Mouse (Mus musculus) layer of hippocampus, postnatal 36 days (tissue): Measurements from ENCODE around the gene Psmd3. TPM values are rescaled to one million over a fixed set of nuclear protein-coding genes. Genes with fewer than 3 reads are reported as not detected.
"Not testable (repeated sequence)": the region's sequence is repeated elsewhere in the genome, so short reads cannot be mapped to it uniquely, and the experiment has no call there.

ENCODE experiments used
- DNase-seq, 2 experiments: peaks; one replicate each; pipeline ENCODE4 v3.0.0; 2022
- total RNA-seq, 2 experiments: library from RNA; stranded (reverse); gene quantifications; 2 replicates each; pipeline ENCODE4 v1.2.3; 2021

The Psmd3 gene
- 100 to 1,000 TPM; 125 to 126 TPM for total RNA-seq

DNA sequence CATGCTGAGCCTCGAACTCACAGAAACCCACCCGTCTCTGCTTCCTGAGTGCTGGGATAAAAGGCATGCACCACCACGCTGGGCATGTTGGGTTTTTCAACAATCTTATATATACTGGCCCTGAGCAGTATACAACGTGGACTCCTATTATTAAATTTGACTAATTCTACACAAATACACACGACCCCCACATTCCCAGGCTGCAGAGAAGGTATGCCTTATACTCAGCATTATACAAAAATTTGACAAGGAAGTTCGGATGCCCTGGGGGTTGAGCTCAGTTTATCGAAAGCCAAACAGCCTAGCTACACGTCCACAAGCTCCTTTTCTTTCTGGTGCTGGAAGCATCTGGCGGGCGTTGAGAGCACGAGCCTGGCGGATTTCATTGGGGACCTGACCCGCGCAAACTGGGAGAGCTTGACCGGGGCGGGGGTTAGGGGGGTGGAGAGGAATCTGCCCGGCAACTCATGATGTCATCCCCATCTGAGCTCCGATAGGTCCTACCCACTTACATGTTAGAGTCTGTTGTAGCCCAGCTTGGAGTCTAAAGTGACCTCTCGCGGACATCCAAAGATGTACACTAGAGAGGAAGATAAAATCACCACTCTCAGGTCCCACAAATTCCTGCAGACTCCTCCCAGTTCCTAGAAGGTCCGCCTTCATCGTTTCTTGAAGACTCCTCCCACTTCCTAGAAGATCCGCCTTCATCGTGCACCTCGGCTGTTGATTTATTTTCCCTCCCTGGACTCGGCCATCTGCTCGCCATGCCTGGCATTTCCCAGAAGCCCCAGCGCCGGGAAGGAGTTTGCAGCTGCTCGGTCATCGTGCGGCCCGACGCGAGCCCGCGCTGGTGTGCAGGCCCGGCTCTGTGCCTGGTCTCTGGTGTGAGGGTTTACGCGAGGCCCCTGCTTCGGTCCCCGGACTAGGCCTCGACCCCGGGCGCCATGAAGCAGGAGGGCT is at the start of gene Psmd3:
Gene Psmd3 (plus strand): TSS at position 769 of the 960 bp plus-strand sequence.
- DNase-seq = peak; percentile 98 to 99

DNA sequence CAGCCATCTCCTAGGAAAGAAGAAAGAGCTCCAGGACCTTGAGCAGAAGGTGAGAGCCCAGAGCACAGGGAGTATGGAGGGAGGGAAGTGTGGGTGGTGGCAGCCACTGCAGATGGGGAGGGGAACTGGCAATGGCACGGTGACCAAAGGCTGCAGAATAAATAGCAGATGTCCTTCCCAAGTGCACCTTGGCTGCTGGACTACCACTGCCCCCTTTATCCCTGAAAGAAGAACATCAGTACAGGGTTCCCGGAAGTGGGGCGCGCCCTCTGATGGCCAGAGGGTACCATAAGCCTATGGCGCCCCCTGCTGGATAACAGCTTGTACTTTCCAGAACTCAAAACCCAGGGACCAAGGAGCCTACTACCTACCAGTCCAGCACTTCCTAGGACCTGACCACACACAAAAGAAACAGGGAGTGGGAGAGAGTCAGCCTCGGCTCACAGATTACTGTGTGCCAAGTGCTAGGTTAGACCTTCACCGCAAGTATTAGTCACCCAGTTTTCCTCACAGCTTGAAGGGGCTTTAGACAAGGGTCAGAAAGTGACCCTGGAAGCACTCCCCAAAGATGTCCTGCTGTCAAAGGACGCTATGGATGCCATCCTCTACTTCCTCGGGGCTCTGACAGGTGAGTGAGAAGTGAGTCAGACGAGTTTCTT is 46.9 kb upstream of the Psmd3 start:
- DNase-seq = not testable (repeated sequence)

DNA sequence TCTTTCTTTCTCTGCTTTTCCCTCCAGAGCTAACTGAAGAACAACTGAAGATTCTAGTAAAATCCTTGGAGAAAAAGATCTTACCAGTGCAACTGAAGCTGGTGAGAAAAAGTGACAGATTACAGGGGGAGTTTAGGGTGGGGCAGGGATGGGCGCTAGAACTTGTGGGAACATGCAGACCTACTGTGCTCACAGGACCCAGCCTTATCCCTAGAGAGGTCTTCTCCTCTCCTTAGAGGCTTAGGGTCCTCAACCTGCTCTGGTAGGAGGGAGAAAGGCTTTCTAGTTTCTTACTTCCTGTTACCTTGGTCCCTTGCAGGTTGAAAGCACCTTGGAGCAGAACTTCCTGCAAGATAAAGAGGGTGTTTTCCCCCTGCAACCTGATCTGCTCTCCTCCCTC is 44.9 kb upstream of the Psmd3 start:
- no peak for DNase-seq

DNA sequence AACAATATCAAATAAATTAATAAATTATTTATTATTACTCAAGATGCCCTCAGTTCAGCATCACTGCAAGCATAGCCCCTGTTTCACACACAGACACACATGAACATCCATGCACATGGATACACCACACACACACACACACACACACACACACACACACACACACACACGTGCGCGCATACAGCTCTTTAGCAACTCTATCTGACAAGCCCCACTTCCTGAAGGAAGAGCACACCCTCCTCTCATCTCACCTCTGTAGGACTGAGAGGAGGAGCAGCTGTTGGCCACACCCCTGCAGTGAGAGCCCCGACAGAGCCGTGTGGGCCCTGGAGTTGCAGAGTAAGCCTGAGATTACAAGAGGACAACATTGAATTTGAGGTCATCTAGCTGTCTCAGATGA is 42.3 kb upstream of the Psmd3 start:
- no peak for DNase-seq

DNA sequence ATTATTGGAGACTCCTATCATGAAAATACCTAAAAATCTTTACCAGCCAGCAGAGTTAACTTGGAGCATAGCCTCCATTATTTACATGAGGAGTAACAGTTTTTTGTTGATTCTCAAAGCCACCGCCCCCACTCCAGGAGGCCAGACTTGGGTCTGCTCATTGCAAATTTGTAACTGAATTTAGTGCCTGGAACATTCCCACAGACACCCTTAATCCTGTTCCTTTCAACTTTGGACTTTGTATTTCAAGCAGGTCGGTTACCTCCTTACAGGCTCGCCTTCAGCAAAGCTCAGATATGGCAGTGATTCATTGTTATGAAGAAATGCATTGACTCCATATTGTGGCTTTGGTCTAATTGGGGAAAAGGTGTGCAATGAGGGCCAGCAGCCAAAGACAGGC is 37.6 kb upstream of the Psmd3 start:
- no peak for DNase-seq

DNA sequence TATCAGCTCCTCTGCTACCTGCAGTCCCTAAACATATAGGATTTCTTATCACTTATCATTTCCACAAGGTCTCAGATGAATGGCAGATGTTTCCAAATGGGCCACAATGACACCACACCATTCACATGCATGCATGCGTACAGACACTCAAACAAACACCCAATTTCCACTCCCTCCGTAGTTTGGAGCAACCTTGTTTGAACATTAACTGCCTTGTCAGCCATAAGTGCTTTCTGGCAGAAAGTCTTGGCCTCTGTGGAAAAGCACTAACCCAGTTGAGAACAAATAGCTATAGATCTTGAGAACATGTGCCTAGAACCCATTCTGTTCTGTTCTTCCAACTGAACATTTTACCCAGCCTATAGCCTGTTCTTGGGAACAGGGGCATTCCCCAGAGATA is 36.4 kb upstream of the Psmd3 start:
- DNase-seq = no peak

DNA sequence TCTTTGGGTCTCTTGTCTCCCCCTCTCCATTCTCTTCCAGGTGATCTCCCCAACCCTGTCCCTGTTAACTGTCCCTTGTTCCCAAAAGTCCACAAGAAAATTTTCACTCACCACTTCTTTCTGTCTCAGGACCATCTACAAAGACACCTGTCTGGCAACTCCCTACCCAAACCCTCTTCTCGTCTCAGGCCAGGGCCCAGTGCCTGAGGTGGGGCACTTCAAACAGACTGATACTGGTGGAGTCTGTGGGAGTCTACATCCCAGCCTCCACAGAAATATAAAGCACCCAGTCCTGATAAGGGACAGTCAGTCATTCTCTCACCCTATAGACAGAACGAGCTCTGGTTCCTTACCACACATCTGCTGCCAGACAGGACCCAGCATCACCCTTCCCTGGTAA is 35.9 kb upstream of the Psmd3 start, which contains the start of gene Gsdma2:
Gene Gsdma2 (plus strand): TSS at position 301 of the 400 bp plus-strand sequence.
- DNase-seq = no peak

DNA sequence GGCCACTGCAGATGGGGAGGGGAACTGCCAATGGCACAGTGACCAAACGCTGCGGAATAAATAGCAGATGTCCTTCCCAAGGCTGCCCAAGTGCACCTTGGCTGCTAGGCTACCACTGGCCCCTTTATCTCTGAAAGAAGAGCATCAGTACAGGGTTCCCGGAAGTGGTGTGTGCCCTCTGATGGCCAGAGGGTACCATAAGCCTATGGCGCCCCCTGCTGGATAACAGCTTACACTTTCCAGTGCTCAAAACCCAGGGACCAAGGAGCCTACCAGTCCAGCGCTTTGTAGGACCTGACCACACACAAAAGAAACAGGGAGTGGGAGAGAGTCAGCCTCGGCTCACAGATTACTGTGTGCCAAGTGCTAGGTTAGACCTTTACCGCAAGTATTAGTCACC is 27.3 kb upstream of the Psmd3 start:
- not testable (repeated sequence) for DNase-seq

DNA sequence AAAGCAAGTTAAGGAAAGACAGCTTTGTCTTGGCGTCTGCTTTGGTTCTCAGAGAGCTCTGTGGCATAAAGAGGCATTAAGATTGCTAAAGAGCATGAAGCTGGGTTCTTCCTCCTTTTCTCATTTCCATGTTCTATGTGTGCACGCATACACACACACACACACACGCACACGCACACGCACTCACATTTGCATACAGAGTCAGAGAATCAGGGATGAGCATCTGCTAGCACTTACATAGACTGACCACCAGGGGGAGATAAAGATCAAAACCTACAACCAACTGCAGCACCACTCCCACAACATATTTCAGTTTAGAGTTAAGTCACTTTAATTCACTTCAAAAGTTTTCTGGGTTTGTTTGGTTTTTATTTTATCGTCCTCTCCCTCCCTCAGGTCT is 21.8 kb upstream of the Psmd3 start:
- peak in 1 of 2 experiments; percentile 12 for DNase-seq

DNA sequence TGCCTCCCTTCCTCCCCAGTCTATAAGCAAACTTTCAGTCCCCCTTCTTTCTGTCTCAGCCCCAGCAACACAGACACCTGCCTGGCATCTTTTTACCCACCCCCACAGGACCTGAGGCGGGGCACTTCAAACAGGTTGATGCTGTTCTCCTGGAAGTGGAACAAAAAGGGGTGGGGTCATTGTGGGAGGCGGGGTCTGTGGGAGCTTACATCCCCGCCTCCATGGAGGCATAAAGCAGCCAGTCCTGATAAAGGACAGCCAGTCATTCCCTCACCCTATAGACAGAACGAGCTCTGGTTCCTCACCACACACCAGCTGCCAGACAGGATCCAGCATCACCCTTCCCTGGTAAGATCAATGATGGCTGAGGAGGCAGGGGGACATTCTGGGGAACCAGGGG is 18.3 kb upstream of the Psmd3 start, which contains the start of gene Gsdma:
Gene Gsdma (plus strand): TSS at position 261 of the 400 bp plus-strand sequence.
- DNase-seq = no peak

DNA sequence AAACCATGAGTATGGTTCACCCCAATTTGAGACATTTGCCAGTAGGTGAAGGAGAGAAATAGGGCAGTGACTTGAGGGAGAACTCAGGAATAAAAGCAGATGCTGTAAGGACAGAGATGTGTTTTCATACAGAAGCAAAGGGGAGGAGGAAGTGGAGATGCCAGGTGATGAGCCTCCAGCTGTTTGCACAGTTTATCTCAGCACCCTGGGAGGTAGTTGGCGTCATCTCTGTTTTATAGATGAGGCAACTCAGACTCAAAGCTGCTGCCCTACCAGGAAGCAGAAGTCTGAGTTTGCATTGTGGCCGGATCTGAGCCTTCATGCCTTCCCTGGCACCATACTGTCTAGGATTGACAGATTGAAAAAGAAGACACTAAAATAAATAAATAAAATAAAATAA is 13.4 kb upstream of the Psmd3 start:
- DNase-seq = no peak

DNA sequence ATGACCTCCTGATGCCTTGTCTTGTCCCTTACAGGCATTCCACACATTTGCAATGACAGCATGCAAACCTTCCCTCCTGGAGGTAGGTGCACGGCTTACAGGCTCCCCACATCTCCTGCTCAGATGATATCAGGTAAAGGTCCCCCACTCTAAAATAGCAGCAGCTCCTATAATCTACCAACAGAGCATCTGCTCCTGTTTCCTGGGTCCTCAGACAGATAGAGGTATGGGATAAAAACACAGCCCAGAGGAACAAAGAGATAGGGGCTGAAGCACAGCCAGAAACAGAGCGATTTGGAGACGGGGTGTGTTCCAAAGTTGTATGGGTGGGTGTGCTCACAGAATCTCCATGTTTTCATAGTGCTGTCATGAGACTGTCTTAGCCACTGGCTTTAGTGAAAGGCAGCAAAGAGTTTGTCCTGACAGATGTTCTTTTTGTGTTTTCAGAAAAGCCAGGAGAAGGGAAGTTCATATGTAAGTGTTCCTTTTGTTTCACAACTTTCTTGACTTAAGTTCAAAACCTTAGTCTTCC is 11.0 kb upstream of the Psmd3 start:
- no peak for DNase-seq

DNA sequence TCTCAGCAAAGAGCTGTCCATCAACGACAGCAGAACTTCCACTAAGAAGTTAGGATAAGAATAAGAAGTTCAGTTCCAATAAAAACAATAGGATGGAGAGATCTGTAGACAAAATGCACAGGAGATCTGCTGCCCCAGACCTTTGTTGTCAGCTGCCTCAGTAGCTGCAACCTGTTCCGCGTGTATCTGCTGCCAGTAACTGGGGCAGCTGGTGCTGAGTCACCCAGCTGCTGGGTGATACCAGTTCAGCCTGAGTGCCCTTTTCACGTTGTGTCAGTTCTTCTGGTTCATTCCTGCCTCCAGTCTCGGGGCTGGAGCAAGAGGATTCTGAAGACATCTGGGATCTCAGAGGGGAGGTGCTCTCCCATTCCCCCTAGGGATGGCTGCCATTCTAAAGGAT is 10.5 kb upstream of the Psmd3 start:
- no peak for DNase-seq

DNA sequence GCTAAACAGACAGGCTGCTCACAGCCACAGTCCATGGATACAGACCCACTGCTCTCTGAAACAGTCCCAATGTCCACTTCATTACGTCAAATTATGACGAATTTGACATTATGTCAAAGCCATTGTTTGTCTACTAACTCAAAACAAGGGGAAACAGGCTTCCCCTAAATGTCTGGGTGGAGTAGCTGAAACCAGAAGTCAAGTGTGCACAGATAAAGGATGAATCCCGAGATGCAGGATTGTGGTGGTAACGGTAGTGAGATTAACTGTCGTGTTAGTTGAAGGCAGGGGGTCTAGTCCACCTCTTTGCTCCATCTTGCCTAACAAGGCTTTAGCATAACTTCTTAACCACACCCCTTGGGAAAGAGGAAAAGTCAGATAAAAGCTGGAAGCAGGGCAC is 9.9 kb upstream of the Psmd3 start:
- DNase-seq = no peak

DNA sequence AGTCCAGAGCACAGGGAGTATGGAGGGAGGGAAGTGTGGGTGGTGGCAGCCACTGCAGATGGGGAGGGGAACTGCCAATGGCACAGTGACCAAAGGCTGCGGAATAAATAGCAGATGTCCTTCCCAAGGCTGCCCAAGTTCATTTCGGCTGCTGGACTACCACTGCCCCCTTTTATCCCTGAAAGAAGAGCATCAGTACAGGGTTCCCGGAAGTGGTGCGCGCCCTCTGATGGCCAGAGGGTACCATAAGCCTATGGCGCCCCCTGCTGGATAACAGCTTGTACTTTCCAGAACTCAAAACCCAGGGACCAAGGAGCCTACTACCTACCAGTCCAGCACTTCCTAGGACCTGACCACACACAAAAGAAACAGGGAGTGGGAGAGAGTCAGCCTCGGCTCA is 9.2 kb upstream of the Psmd3 start:
- not testable (repeated sequence) for DNase-seq

DNA sequence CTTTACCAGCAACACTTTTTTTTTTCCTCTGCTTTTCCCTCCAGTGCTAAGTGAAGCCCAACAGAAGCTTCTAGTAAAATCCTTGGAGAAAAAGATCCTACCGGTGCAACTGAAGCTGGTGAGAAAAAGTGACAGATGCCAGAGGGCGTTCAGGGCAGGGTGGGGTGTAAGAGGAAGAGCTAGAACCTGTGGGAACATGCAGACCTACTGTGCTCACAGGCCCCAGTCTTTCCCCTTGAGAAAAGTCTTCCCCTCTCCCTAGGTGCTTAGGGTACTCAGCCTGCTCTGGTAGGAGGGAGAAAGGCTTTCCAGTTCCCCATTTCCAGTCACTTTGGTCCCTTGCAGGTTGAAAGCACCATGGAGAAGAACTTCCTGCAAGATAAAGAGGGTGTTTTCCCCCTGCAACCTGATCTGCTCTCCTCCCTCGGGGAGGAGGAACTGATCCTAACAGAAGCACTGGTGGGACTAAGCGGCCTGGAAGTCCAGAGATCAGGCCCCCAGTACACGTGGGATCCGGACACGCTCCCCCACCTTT is 6.5 kb upstream of the Psmd3 start:
- DNase-seq = no peak

DNA sequence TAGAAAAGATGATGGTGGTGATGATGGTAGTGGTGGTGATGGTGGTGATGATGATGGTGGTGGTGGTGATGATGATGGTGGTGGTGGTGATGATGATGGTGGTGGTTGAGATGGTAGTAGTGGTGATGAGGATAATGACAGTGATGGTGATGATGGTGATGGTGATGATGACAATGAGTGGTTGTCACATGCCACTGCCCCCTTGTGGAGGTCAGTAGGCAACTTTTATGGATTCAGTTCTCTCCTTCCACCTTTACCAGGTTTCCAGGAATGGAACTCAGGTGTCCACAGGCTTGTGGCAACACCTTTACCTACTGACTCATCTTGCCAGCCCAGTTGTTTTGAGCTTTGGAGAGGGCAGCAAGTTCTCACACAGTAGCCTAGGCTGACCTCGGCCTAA is 2.3 kb upstream of the Psmd3 start:
- no peak for DNase-seq

DNA sequence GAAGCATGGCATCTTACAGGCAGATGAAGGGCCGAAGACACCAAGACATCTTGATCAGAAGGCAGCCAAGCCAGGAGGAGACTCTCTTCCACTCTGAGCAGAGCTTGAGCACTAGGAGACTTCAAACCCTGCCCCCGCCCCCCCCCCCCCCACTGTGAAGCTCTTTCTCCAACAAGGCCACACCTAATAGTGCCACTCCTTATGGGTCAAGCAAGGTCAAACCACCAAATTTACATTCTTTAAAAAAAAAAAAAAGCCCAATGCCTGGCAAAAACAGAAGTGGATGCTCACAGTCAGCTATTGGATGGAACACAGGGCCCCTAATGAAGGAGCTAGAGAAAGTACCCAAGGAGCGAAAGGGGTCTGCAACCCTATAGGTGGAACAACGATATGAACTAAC is 1.8 kb upstream of the Psmd3 start:
- not testable (repeated sequence) for DNase-seq

DNA sequence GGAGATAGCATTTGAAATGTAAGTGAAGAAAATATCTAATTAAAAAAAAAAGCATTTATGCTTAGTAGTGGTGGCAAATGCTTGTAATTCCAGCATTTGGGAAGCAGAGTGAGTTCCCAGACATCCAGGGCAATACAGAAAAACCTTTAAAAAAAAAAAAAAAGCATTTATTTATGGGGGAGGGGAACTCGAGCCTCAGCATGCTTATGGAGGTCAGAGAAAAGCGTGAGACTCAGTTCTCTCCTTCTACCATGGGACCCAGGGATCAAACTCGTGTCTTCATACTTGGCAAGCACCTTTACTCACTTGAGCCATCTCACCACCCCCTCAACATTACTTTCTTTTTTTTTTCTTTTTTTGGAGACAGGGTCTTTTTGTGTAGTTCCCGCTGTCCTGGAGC is 1.2 kb upstream of the Psmd3 start:
- DNase-seq = no peak

DNA sequence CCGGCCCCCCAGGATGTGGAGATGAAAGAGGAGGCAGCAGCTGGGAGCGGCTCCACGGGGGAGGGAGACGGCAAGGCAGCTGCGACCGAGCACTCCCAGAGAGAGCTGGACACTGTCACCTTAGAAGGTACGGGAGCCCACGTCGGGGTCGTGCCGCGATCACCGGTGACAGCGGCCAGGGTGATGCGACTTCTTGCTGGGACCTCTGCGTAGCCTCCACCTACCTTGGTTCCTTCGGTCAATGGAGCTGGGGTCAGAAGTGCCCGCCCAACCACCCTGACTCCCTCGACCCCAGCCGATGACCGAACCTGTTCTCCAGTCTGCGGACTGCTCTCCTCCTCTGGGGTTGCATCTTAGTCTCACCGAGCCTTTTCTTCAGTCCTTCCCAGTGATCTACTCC is 457 bp downstream of the Psmd3 start:
- DNase-seq = no peak

DNA sequence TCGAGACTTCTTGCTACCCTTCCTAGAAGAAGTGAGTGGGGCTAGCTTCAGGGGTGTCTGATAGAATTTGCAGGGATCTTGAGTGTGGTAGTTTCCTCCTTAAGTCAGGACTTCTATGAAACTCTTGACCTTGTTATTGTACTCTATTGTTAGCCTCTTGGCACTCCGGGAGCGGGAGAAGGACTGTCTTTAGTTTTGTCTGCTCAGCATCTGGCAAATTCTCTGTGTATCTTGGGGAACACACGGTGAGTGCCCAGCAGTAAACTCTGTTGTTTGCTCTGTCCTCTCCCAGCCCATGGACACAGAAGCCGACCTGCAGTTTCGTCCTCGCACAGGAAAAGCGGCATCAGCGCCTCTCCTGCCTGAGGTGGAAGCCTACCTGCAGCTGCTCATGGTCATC is 3.3 kb downstream of the Psmd3 start:
- DNase-seq = no peak

DNA sequence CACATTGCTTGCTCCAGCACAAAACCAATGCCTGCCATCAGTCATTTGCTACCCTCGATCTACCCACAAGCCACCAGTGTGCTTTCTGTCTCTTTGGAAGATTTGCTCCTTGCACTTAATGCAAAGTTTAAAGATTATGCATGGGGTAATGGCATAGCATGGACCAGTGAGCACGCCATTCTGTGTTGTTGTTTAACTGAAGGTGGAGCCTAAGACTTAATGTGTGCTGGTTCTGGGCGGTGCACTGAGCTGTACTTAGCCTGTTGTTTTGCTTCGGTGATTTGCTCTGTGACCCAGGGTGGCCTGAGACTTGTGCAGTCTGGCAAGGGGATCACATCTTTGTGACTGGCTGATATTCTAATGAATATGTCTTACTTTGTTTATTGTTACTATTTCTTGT is 4.6 kb downstream of the Psmd3 start:
- no peak for DNase-seq

DNA sequence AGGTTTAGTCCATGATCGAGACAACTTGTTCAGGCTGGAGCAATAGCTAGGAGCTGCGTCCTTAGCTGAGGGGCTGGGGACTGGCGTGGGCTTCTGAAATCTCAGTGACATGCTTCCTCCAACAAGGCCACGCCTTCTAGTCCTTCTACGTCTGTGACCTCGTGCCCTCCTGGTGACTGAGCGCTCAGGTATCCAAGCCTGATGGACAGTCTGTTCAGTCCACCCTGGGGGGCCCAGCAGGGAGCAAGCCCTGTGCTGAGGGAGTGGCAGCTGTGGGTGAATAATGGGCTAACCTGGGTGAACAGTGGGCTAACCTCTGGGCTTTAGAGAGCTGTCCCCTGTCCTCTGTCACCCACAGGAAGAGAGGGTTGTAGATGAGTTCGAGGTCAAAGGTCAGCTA is 5.7 kb downstream of the Psmd3 start:
- DNase-seq = no peak
